Mouse (Mus musculus): ENCODE measurements at regions not wholly inside any gene's neighbourhood (a gene's known extent, or its start where the extent isn't known, plus 50 kb on each side); places are given as distances from the start of the nearest gene placed in this dataset.

GRCm38 (mm10) chr7:117943435-117943834 lies 172.6 kb downstream of the Rps15a start:
- DNase-seq (ENCODE audit: low read depth, low spot score), result no peak
- Histone ChIP-seq H3K9me3 (replicated peaks; ENCODE audit: insufficient read depth, low read length) (no peaks in the 10 kb centered on the region), H3K27me3 (ENCODE audit: control insufficient read depth in 1 of 2, insufficient read depth in 2 of 2, low read length in 2 of 2) (no peaks in the 10 kb centered on the region), H3K4me1 (ENCODE audit: control insufficient read depth in 1 of 2, insufficient read depth in 2 of 2, low read length in 2 of 2) (no peaks in the 10 kb centered on the region), H3K4me3 (ENCODE audit: control insufficient read depth in 1 of 2, insufficient read depth in 1 of 2, low read depth in 2 of 2, low read length in 2 of 2) (no peak overlapping the region), H3K36me3 (ENCODE audit: control insufficient read depth in 1 of 2, insufficient read depth in 2 of 2, low read length in 2 of 2) (no peaks in the 10 kb centered on the region), H3K9ac (ENCODE audit: control insufficient read depth, low read depth, low read length, poor library complexity, severe bottlenecking) (no peak overlapping the region), H3K27ac (ENCODE audit: control insufficient read depth, low read depth, low read length) (no peak overlapping the region), H3K79me2 (ENCODE audit: control insufficient read depth, insufficient read depth, low read length, poor library complexity) (no peaks in the 10 kb centered on the region)
- TF ChIP-seq USF2 (IDR thresholded peaks at IDR 0.05; ENCODE audit: borderline replicate concordance in 1 of 2, insufficient read depth in 1 of 2, low read depth in 1 of 2, low read length in 2 of 2) (no peak), BHLHE40 (IDR thresholded peaks at IDR 0.05; ENCODE audit: borderline replicate concordance, low read depth, low read length) (no peak), MAZ (IDR thresholded peaks at IDR 0.05; ENCODE audit: low read depth, low read length) (no peak), MYB (IDR thresholded peaks at IDR 0.05; ENCODE audit: low read depth, low read length) (no peak), TAL1 (IDR thresholded peaks at IDR 0.05; ENCODE audit: low read length) (no peak), TCF12 (IDR thresholded peaks at IDR 0.05; ENCODE audit: low read depth, low read length) (no peak), ZKSCAN1 (IDR thresholded peaks at IDR 0.05; ENCODE audit: low read depth, low read length) (no peak), SIN3A (IDR thresholded peaks at IDR 0.05; ENCODE audit: low read length) (no peak), POLR2A (IDR thresholded peaks at IDR 0.05; ENCODE audit: control insufficient read depth in 1 of 2, insufficient read depth in 1 of 2, low read depth in 1 of 2, low read length in 2 of 2, poor library complexity in 1 of 2) (no peak), KAT2A (conservative IDR thresholded peaks at IDR 0.05; ENCODE audit: low read depth, low read length) (no peak), NELFE (IDR thresholded peaks at IDR 0.05; ENCODE audit: low read depth, low read length) (no peak), POLR2AphosphoS5 (IDR thresholded peaks at IDR 0.05; ENCODE audit: borderline replicate concordance, low read depth, low read length) (no peak), CTCF (IDR thresholded peaks at IDR 0.05 in 2 of 3, conservative IDR thresholded peaks at IDR 0.05 in 1 of 3; ENCODE audit: control insufficient read depth in 1 of 3, insufficient read depth in 1 of 3, low read depth in 2 of 3, low read length in 3 of 3, poor library complexity in 1 of 3, severe bottlenecking in 1 of 3) (no peak), MAX (IDR thresholded peaks at IDR 0.05; ENCODE audit: low read length) (no peak)

DNA sequence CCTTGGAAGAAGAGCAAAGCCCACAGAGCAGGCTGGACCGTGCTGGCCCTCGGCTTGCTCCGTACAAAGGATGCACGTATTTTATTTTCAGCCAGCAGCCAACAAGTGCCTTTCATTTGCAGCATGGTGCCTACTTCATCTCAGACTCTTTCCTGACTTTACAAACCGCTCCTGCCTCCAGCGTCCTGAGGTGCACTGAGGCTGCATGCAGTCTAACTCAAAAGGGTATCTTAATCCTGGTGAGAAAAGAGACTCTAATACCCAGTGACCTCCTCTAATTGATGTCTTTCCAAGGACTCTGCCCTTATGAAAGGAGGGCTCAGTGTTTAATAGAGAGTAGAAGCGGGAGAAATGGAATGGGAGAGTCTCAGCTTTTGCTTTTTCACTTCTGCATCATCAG lies 176.4 kb downstream of the Rps15a start:
- no peak overlapping the region for H3K4me3 ChIP-seq (ENCODE audit: control insufficient read depth in 1 of 2, insufficient read depth in 1 of 2, low read depth in 2 of 2, low read length in 2 of 2)
- no peak overlapping the region for H3K27ac ChIP-seq (ENCODE audit: control insufficient read depth, low read depth, low read length)
- H3K79me2 ChIP-seq (ENCODE audit: control insufficient read depth, insufficient read depth, low read length, poor library complexity), result no peaks in the 10 kb centered on the region
- H3K36me3 ChIP-seq (ENCODE audit: control insufficient read depth in 1 of 2, insufficient read depth in 2 of 2, low read length in 2 of 2), result no peaks in the 10 kb centered on the region
- DNase-seq (ENCODE audit: low read depth, low spot score), result no peak
- no peaks in the 10 kb centered on the region for H3K4me1 ChIP-seq (ENCODE audit: control insufficient read depth in 1 of 2, insufficient read depth in 2 of 2, low read length in 2 of 2)
- TF ChIP-seq UBTF (IDR thresholded peaks at IDR 0.05; ENCODE audit: borderline replicate concordance, insufficient read depth, low read depth, low read length) (no peak), USF2 (IDR thresholded peaks at IDR 0.05; ENCODE audit: borderline replicate concordance in 1 of 2, insufficient read depth in 1 of 2, low read depth in 1 of 2, low read length in 2 of 2) (no peak), E2F4 (IDR thresholded peaks at IDR 0.05; ENCODE audit: borderline replicate concordance, low read depth, low read length) (no peak), ZC3H11A (IDR thresholded peaks at IDR 0.05; ENCODE audit: low read depth, low read length) (no peak), ZNF384 (IDR thresholded peaks at IDR 0.05; ENCODE audit: low read depth, low read length) (no peak), MEF2A (IDR thresholded peaks at IDR 0.05; ENCODE audit: extremely low read depth, insufficient replicate concordance, low read depth, low read length, poor library complexity, severe bottlenecking) (no peak)
- H3K9me3 ChIP-seq (replicated peaks; ENCODE audit: insufficient read depth, low read length), result no peaks in the 10 kb centered on the region
- H3K27me3 ChIP-seq (ENCODE audit: control insufficient read depth in 1 of 2, insufficient read depth in 2 of 2, low read length in 2 of 2), result no peaks in the 10 kb centered on the region
- H3K9ac ChIP-seq (ENCODE audit: control insufficient read depth, low read depth, low read length, poor library complexity, severe bottlenecking), result no peak overlapping the region
